Mouse (Mus musculus): ENCODE results near the gene Fubp3. TPM values are rescaled to one million over a fixed set of nuclear protein-coding genes. Genes with fewer than 3 reads are reported as not detected.

The Fubp3 gene
- 10 to 100 TPM in 1 of 2 experiments, 1 to 10 TPM in 1; 5.1 to 14.6 TPM for polyA plus RNA-seq (2012; fragmentation: generic; extraction: Trizol)

DNA sequence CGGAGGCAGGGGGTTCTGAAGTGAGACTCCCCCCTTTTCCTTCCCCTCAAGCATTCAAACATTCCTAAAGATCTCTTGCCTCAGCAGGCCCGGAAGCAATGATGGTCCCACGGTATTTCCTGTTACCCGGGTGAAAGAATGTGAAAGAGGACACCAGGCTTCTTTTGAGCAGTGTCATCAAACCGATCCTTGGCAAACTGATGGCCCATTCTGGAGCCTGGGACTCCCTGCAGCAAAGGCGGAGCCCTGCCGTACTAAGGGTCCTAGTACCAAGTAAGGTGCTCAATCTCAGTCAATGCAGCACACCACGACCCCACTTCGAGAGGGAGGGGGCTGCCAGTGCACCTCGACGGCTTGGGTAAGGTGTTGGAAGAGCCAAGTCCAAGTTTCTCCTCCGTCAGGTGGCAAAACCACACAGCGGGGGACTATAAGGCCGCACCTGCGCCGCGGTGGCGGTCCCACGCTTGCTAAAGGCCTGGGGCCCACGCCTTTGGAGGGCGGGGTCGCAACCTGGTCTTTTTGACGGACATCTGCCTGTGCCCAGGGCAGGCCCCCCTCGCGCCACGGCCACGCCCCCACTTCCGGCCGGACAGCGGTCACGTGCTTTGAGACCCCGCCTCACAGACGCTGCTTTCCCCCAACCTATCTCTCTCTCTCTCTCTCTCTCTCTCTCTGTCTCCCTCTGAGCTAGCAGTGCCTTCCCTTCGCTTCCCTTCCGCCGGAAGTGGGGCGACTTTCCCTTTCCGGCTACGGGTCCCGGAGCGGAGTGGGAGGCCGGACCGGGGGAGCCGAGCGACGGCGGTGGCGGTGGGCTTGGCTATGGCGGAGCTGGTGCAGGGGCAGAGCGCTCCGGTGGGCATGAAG lies at the start of gene Fubp3:
Gene Fubp3 (plus strand): TSS at position 601 of the 864 bp plus-strand sequence.

DNA sequence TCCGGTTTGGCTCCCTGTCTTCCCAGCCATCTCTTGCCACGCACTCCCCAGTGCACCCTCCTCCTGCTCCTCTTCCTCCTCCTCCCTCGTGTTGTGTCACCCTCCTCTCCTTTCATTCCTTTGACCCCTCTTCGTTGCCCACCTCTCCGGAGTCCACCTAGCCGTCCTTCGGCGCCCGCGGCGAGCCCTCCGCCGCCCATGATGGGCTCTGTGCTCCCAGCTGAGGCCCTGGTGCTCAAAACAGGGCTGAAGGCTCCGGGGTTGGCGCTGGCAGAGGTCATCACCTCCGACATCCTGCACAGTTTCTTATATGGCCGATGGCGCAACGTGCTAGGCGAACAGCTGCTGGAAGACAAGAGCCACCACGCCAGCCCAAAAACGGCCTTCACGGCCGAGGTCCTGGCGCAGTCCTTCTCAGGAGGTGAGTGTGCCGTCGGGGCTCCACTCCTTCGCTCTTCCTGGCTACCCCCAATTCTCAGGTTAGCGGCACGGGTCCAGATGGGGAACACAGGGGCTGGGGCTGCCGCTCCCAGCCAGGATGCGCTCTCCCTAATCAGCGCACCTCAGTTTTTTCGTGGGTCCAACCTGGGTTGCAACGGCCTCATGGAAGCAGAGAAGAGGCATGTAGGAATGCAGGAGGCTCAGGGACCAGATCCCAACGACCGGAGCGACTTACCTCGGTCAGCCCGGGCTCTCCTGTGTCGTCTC lies 67.6 kb downstream of the Fubp3 start, which contains the start of gene Prdm12:
Gene Prdm12 (plus strand): TSS at position 137 of the 708 bp plus-strand sequence.

Other genes starting within 250 kb of the Fubp3 start
- 10 to 100 TPM; 12.1 to 13.9 TPM for gene Ass1, start 102.4 kb upstream of the Fubp3 start, polyA plus RNA-seq (2012; fragmentation: generic; extraction: Trizol)
- not detected for gene Prdm12, start 67.4 kb downstream of the Fubp3 start, polyA plus RNA-seq (2012; fragmentation: generic; extraction: Trizol)
- 10 to 100 TPM; 25.5 to 34.3 TPM for gene Exosc2, start 98.1 kb downstream of the Fubp3 start, polyA plus RNA-seq (2012; fragmentation: generic; extraction: Trizol)
- 10 to 100 TPM in 1 of 2 experiments, 1 to 10 TPM in 1; 8.3 to 70.7 TPM for gene Abl1, start 115.7 kb downstream of the Fubp3 start, polyA plus RNA-seq (2012; fragmentation: generic; extraction: Trizol)
- under 1 TPM; 0.12 to 0.27 TPM for gene Qrfp, start 237.9 kb downstream of the Fubp3 start, polyA plus RNA-seq (2012; fragmentation: generic; extraction: Trizol)